Mouse (Mus musculus) liver, embryonic 11.5 days (tissue): ENCODE data around the gene Ufsp1. TPM values are rescaled to one million over a fixed set of nuclear protein-coding genes. Genes with fewer than 3 reads are reported as not detected.

Experiments
- ATAC-seq: fragments of 200-750 bp; cut with Nextera tagmentation; replicated peaks from 2 replicates; pipeline ENCODE4 v1.8.0; 2017; ENCODE audit warnings: moderate number of reproducible peaks, mild to moderate bottlenecking, moderate TSS enrichment, moderate library complexity; ENCODE audit not compliant: low FRiP score
- DNase-seq: peaks from one replicate; pipeline ENCODE4 v3.0.0-alpha.2; 2017; ENCODE audit warnings: low spot score
- H3K27ac ChIP-seq: fragments of 300-500 bp; sonication (generic); 2 replicates; pipeline ENCODE4 v1.5.1; 2014; ENCODE audit warnings: mild to moderate bottlenecking, low read depth, low read length, control low read depth
- H3K27me3 ChIP-seq: fragments of 300-500 bp; sonication (generic); replicated peaks from 2 replicates; pipeline ENCODE4 v1.6.1; 2014; ENCODE audit warnings: low read length, mixed read lengths; ENCODE audit not compliant: control insufficient read depth, insufficient read depth
- H3K36me3 ChIP-seq: fragments of 300-500 bp; sonication (generic); 2 replicates; pipeline ENCODE4 v1.6.1; 2014; ENCODE audit warnings: mild to moderate bottlenecking, low read length, moderate library complexity, mixed read lengths; ENCODE audit not compliant: control insufficient read depth, insufficient read depth
- H3K4me1 ChIP-seq: fragments of 300-500 bp; sonication (generic); replicated peaks from 2 replicates; pipeline ENCODE4 v1.6.1; 2014; ENCODE audit warnings: low read length, mixed read lengths; ENCODE audit not compliant: control insufficient read depth, insufficient read depth
- H3K4me2 ChIP-seq: fragments of 300-500 bp; sonication (generic); 2 replicates; pipeline ENCODE4 v1.6.1; 2014; ENCODE audit warnings: mild to moderate bottlenecking, control low read depth, moderate library complexity
- H3K4me3 ChIP-seq: fragments of 300-500 bp; sonication (generic); 2 replicates; pipeline ENCODE4 v1.5.1; 2014; ENCODE audit warnings: low read depth, low read length, control low read depth
- H3K9ac ChIP-seq: fragments of 300-500 bp; sonication (generic); 2 replicates; pipeline ENCODE4 v1.6.1; 2014; ENCODE audit warnings: low read depth, low read length, control low read depth
- H3K9me3 ChIP-seq: fragments of 300-500 bp; sonication (generic); 2 replicates; pipeline ENCODE4 v1.6.1; 2016; ENCODE audit warnings: low read length, inconsistent platforms, mixed read lengths; ENCODE audit not compliant: control insufficient read depth
- WGBS: fragments of 180-500 bp; shearing (Covaris S2); extraction: QIAGEN DNeasy Blood & Tissue Kit; methylation state at CpG from one replicate; pipeline ENCODE4 v1.1.7; 2014; 5-methylcytosine and 5-hydroxymethylcytosine counted together
- polyA plus RNA-seq: library from polyadenylated mRNA; unstranded; fragments of >200 nt; fragmentation: Nextera tagmentation; extraction: Ambion mirVana; gene quantifications from 2 replicates; pipeline ENCODE4 v1.2.1, GENCODE M21; 2014

Ufsp1 gene
- polyA plus RNA-seq, 1 experiment from 2014 or later: 13.5 TPM

DNA sequence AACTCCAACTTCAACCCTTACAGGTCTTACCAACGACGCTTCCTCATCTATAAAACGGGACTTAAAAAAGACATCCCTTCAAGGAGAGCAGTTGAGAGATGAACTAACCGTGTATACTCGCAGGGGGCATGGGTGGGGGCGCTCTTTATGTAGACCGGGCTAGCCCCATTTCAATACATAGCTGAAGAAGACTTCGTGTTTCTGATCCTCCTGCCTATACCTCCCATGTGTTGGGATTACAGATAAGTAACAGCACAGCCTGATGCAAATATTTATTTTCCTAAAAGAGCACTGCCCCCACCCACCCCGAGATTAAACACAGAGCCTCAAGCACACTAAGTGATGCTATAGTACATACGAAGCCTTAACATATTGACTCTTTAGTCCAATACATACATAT lies 39.9 kb downstream of the Ufsp1 start:
- no peaks in the 10 kb centered on the region for H3K36me3 ChIP-seq
- no peak for DNase-seq
- H3K27me3 ChIP-seq: no peaks in the 10 kb centered on the region
- no peak for ATAC-seq
- no peak overlapping the region for H3K27ac ChIP-seq
- H3K4me3 ChIP-seq: peak overlapping the region; percentile 70
- WGBS: 45% methylated on average over 10 of the region's 10 CpGs
- peaks cover 27% of the 10 kb centered on the region for H3K4me1 ChIP-seq
- H3K9me3 ChIP-seq: no peaks in the 10 kb centered on the region
- peak overlapping the region; percentile 89 for H3K4me2 ChIP-seq
- H3K9ac ChIP-seq: peak overlapping the region; percentile 70; the same call in 1 of the 2 replicates

DNA sequence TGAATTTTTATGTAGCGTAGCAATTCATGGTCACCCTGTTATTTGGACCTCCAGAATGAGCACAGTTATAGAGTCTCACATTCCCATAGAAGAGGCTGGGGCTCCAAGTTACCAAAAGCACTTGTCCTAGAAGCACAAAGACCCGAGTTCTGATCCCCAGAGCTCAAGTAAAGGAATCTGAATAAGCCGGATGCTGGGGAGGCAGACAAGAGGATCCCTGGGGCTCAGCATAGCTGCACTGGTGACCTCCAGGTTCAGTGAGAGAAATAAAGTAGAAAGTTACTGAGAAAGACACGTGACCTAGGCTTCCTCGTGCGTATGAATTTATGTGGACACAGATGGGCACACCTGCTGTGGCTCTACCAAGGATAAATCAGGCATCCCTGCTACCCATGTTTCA lies 40.6 kb downstream of the Ufsp1 start:
- no peak for ATAC-seq
- Histone ChIP-seq H3K27me3 (no peaks in the 10 kb centered on the region), H3K9ac (no peak overlapping the region), H3K27ac (no peak overlapping the region), H3K4me2 (no peak overlapping the region), H3K4me3 (no peak overlapping the region), H3K36me3 (no peaks in the 10 kb centered on the region), H3K9me3 (no peaks in the 10 kb centered on the region), H3K4me1 (peaks cover 34% of the 10 kb centered on the region)
- WGBS: 86% methylated on average over 6 of the region's 6 CpGs
- no peak for DNase-seq

DNA sequence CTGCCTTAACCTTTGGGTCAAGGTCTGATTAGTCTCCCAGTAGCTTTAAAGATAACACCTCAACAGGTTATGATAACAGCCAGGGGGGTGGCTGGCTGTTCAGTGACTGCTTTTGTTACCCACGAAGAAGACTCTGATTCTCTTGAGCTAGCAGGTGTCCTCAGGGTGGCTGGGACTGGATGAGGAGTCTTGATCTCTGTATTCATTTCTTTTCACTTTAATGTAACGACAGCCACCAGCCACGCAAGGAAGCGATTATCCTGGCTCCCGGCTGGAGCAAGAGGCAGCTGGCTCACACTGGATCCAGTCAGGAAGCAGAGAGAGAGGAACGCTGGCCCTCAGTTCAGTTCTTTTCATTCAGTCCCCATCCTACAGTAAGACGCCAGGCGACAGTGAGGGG lies 42.8 kb downstream of the Ufsp1 start:
- DNase-seq (no peak), ATAC-seq (no peak)
- WGBS: 48% methylated on average over 8 of the region's 8 CpGs
- Histone ChIP-seq H3K4me2 (peak overlapping the region; percentile 91), H3K4me1 (peaks cover 33% of the 10 kb centered on the region), H3K27ac (peak overlapping the region; percentile 43), H3K36me3 (no peaks in the 10 kb centered on the region), H3K9ac (0 out of 2 replicates have a peak overlapping the region, but pooled peaks have one; percentile 14), H3K27me3 (no peaks in the 10 kb centered on the region), H3K4me3 (no peak overlapping the region), H3K9me3 (no peaks in the 10 kb centered on the region)

DNA sequence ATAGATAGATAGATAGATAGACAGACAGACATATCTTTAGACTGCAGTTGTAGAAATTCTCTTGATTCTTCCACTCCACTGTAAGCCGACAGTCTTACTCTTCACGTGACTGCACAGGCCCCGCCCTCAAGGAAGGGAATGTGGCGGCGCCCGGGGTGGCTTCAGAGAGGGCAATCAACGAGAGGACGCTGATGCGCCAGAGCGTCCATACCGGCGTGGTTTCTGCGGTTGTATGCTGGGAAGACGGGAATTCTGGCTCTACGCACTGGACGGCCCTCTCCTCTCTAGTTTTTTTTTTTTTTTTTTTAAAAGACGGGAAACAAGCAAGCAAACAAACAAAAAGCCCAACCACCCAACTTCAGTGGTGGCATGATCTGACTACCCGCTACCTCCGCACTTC lies 43.8 kb downstream of the Ufsp1 start:
- Histone ChIP-seq H3K27ac (peak overlapping the region; percentile 75), H3K9ac (peak overlapping the region; percentile 69), H3K4me1 (peaks cover 32% of the 10 kb centered on the region), H3K4me2 (peak overlapping the region; percentile 91), H3K9me3 (no peaks in the 10 kb centered on the region), H3K27me3 (no peaks in the 10 kb centered on the region), H3K36me3 (no peaks in the 10 kb centered on the region), H3K4me3 (peak overlapping the region; percentile 54)
- WGBS: 0% methylated on average over 19 of the region's 19 CpGs
- ATAC-seq: peak; percentile 79
- peak; percentile 76 for DNase-seq

DNA sequence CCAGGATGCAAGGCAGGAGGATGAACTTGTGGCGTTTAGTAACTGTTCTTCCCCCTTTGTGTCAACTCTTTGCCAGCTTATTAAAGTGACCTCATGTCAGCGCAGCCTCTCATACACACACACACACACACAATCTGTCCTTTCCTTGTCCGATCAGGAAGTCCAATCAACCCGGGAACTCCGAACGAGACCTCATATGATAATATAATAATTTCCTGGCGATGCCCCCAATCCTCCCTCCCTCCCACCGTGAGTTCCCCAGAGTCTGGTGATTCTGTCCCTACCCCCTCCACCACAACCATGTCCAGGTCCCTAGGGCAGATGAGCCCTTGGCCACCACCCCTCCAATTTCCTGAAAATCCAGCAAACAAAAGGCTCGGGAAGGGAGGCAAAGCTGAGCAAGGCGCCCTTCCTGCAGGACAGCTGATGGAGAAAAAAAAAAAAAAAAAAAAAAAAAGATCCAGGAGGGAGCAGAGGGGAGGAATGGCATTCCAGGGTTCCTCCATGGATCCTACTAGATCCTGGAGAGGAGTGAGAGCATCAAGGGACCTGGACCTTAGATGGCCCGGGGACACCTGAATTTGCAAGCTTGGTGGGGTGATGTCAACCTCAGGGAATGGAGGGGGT lies 44.3 kb downstream of the Ufsp1 start:
- Histone ChIP-seq H3K4me1 (peaks cover 32% of the 10 kb centered on the region), H3K9me3 (no peaks in the 10 kb centered on the region), H3K4me2 (peak overlapping the region; percentile 91), H3K4me3 (peak overlapping the region; percentile 54), H3K27me3 (no peaks in the 10 kb centered on the region), H3K36me3 (no peaks in the 10 kb centered on the region), H3K27ac (peak overlapping the region; percentile 75), H3K9ac (peak overlapping the region; percentile 69)
- DNase-seq (no peak), ATAC-seq (peak; percentile 15)
- 3% methylated on average over 11 of the region's 11 CpGs for WGBS

DNA sequence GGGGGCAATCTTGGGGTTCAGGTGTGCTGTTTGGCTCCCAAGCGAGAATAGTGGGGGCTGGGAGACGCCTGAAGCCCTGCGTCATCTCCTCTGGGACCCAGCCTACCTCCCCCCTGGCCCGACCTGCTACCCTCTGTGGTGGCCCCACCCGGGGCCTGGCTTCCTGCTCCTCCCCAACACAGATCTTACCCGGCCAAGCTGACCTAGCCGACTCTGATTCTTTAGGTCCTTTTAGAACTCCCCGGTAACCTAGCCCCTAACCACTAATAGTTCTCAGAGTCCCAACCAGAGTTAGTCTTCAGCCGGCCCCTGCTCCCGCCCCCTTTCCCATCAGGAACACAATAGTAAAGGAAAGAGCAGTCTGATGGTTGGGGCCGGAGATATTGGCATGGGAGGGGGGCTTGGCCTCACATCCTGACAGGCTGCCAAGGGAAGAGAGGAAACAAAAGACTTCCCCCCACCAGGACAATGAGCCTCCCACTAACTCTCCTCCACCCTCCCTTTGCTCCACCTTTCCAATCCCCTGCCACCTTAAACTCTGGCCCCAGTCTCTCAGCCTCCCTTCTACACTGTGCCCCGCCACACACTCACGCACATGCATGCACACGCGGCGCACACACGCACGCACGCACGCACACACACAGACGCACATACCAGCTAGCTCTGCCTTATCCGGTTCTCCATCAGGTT lies 45.0 kb downstream of the Ufsp1 start:
- peaks cover 28% of the 10 kb centered on the region for H3K4me1 ChIP-seq
- no peaks in the 10 kb centered on the region for H3K36me3 ChIP-seq
- peak overlapping the region; percentile 91 for H3K4me2 ChIP-seq
- peak overlapping the region; percentile 75 for H3K27ac ChIP-seq
- WGBS: 17% methylated on average over 22 of the region's 22 CpGs
- H3K4me3 ChIP-seq: peak overlapping the region; percentile 54; the same call in 1 of the 2 replicates
- DNase-seq (no peak), ATAC-seq (peak; percentile 38; the same call in 1 of the 2 replicates)
- H3K27me3 ChIP-seq: no peaks in the 10 kb centered on the region
- H3K9ac ChIP-seq: peak overlapping the region; percentile 69
- no peaks in the 10 kb centered on the region for H3K9me3 ChIP-seq

DNA sequence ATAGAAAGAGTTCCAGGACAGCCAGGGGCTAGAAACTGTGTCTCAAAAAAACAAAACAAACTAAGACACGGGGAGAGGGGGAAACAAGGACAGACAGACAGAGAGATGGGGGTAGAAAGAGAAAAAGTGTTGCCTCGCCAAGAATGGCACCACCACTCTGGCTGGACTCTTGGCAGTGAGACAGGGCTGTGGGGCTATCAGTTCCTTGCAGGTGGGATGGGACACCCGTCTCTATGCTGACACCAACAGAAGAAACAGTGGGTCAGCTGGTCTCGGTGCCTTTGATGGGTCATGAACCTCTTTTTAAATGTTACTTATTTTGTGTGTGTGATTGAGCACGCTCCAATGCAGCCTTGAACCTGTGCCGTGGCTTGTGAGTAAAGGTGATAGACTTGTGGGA lies 45.8 kb downstream of the Ufsp1 start:
- Histone ChIP-seq H3K27ac (peak overlapping the region; percentile 75; the same call in 1 of the 2 replicates), H3K9ac (peak overlapping the region; percentile 69; the same call in 1 of the 2 replicates), H3K4me1 (peaks cover 28% of the 10 kb centered on the region), H3K4me3 (no peak overlapping the region), H3K36me3 (no peaks in the 10 kb centered on the region), H3K9me3 (no peaks in the 10 kb centered on the region), H3K27me3 (no peaks in the 10 kb centered on the region), H3K4me2 (no peak overlapping the region; the same call in 1 of the 2 replicates)
- 58% methylated on average over 6 of the region's 6 CpGs for WGBS
- DNase-seq: no peak
- no peak for ATAC-seq

DNA sequence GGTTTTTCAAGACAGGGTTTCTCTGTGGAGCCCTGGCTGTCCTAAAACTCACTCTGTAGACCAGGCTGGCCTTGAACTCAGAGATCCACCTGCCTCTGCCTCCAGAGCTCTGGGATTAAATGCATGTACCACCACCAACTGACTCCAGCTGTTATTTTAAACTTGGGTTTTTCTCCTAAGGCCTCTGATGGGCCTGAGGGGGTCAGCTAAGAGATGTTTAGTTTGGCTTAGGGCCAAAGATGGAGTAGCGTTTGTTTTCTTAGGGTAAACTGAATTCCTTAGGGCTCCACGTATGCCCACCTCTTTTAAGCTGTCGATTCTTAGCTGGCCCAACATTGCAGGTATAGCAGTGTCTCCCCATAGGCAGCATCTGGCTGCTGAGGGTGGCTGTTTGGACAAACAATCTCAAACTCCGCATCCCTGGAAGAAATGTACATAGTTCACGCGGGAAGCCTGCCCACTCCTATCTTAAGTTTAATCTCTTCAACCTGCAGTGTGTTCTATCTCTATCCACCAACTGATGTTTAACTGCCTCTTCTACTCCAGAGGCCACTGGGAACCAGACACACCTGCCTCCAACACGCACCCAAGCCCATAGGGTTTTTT lies 48.1 kb downstream of the Ufsp1 start:
- Histone ChIP-seq H3K4me1 (peaks cover 26% of the 10 kb centered on the region), H3K4me3 (no peak overlapping the region), H3K4me2 (no peak overlapping the region), H3K27me3 (peaks cover 1% of the 10 kb centered on the region; the same call in 1 of the 2 replicates), H3K27ac (no peak overlapping the region), H3K9me3 (no peaks in the 10 kb centered on the region), H3K36me3 (no peaks in the 10 kb centered on the region), H3K9ac (no peak overlapping the region)
- 75% methylated on average over 7 of the region's 7 CpGs for WGBS
- DNase-seq (no peak), ATAC-seq (no peak)
